Mouse (Mus musculus) thymus, adult 18-20 months (tissue): ENCODE data around the gene Gpr158.
"Not testable (repeated sequence)": the region's sequence is repeated elsewhere in the genome, so short reads cannot be mapped to it uniquely, and the experiment has no call there.

Source experiments
- DNase-seq, 2 experiments: peaks; one replicate each; pipeline ENCODE4 v3.0.0; 2022; ENCODE audit warnings: mixed read lengths in 2 of 2

Gpr158 gene

GRCm38 (mm10) chr2:21367345-21368111 is at the start of gene Gpr158:
Gene Gpr158, plus strand, starts transcription at chr2:21367542.
- DNase-seq, result no peak

- DNase-seq, result no peak
Observed at GRCm38 (mm10) chr2:21343821-21344220, 23.5 kb upstream of the Gpr158 start.

- DNase-seq, result no peak
Observed at GRCm38 (mm10) chr2:21368351-21369170, 1.2 kb downstream of the Gpr158 start.

GRCm38 (mm10) chr2:21369171-21369485 is 1.8 kb downstream of the Gpr158 start:
- DNase-seq, result no peak

- DNase-seq, result no peak
Observed at GRCm38 (mm10) chr2:21369556-21369955, 2.2 kb downstream of the Gpr158 start.

- no peak for DNase-seq
Observed at GRCm38 (mm10) chr2:21379516-21379915, 12.2 kb downstream of the Gpr158 start.

GRCm38 (mm10) chr2:21392727-21393126 is 25.4 kb downstream of the Gpr158 start:
- no peak for DNase-seq

GRCm38 (mm10) chr2:21397347-21397746 is 30.0 kb downstream of the Gpr158 start:
- DNase-seq, result no peak

- no peak for DNase-seq
Observed at GRCm38 (mm10) chr2:21399657-21400056, 32.3 kb downstream of the Gpr158 start.

- no peak for DNase-seq
Observed at GRCm38 (mm10) chr2:21405617-21406016, 38.3 kb downstream of the Gpr158 start.

- no peak for DNase-seq
Observed at GRCm38 (mm10) chr2:21407443-21407985, 40.2 kb downstream of the Gpr158 start.

GRCm38 (mm10) chr2:21408821-21409220 is 41.5 kb downstream of the Gpr158 start:
- DNase-seq, result no peak

GRCm38 (mm10) chr2:21430288-21430687 is 62.9 kb downstream of the Gpr158 start:
- DNase-seq, result no peak

GRCm38 (mm10) chr2:21431182-21431581 is 63.8 kb downstream of the Gpr158 start:
- DNase-seq, result no peak

- DNase-seq, result no peak
Observed at GRCm38 (mm10) chr2:21439626-21440025, 72.3 kb downstream of the Gpr158 start.

GRCm38 (mm10) chr2:21460606-21461005 is 93.3 kb downstream of the Gpr158 start:
- not testable (repeated sequence) for DNase-seq

- no peak for DNase-seq
Observed at GRCm38 (mm10) chr2:21474957-21475356, 107.6 kb downstream of the Gpr158 start.

- DNase-seq, result no peak
Observed at GRCm38 (mm10) chr2:21496881-21497280, 129.5 kb downstream of the Gpr158 start.

GRCm38 (mm10) chr2:21497965-21498364 is 130.6 kb downstream of the Gpr158 start:
- no peak for DNase-seq

- no peak for DNase-seq
Observed at GRCm38 (mm10) chr2:21499399-21499798, 132.1 kb downstream of the Gpr158 start.

GRCm38 (mm10) chr2:21507449-21507848 is 140.1 kb downstream of the Gpr158 start:
- no peak for DNase-seq

GRCm38 (mm10) chr2:21530750-21531149 is 163.4 kb downstream of the Gpr158 start:
- DNase-seq, result no peak

- DNase-seq, result no peak
Observed at GRCm38 (mm10) chr2:21619180-21619579, 251.8 kb downstream of the Gpr158 start.

- no peak for DNase-seq
Observed at GRCm38 (mm10) chr2:21632136-21632535, 264.8 kb downstream of the Gpr158 start.
